Mouse (Mus musculus) spleen, adult 2 months (tissue): ENCODE results near the gene Zbp1. TPM values are rescaled to one million over a fixed set of nuclear protein-coding genes. Genes with fewer than 3 reads are reported as not detected.

Experiments
- DNase-seq, 2 experiments: peaks; one replicate each; pipeline versions ENCODE4 v3.0.0 to v3.0.0-alpha.2; 2012 to 2021; ENCODE audit warnings: low spot score in 2 of 2, low read depth in 1 of 2
- H3K27ac ChIP-seq: fragments of 200-500 bp; 2 replicates; pipeline ENCODE4 v1.5.1; 2012; ENCODE audit warnings: low read length, inconsistent platforms; ENCODE audit not compliant: insufficient read depth
- H3K27me3 ChIP-seq: fragments of 200-500 bp; 2 replicates; pipeline ENCODE4 v1.6.1; 2012; ENCODE audit warnings: mild to moderate bottlenecking, moderate library complexity, low read length, inconsistent platforms; ENCODE audit not compliant: control insufficient read depth, insufficient read depth
- H3K36me3 ChIP-seq: fragments of 200-500 bp; 2 replicates; pipeline ENCODE4 v1.6.1; 2012; ENCODE audit warnings: mild to moderate bottlenecking, low read length, inconsistent platforms; ENCODE audit not compliant: control insufficient read depth, insufficient read depth
- H3K4me1 ChIP-seq: fragments of 200-500 bp; 2 replicates; pipeline ENCODE4 v1.6.1; 2011; ENCODE audit warnings: inconsistent platforms; ENCODE audit not compliant: control insufficient read depth, insufficient read depth, insufficient read length
- H3K4me3 ChIP-seq: fragments of 200-500 bp; 2 replicates; pipeline ENCODE4 v1.5.1; 2011; ENCODE audit warnings: mild to moderate bottlenecking, inconsistent platforms; ENCODE audit not compliant: insufficient read depth, insufficient read length; ENCODE audit errors: extremely low read depth
- CTCF ChIP-seq: fragments of 200-500 bp; IDR thresholded peaks from 2 replicates; pipeline ENCODE4 v1.5.1; 2011; ENCODE audit warnings: mild to moderate bottlenecking, inconsistent platforms; ENCODE audit not compliant: insufficient read depth, insufficient read length, insufficient replicate concordance; ENCODE audit errors: extremely low read depth
- POLR2A ChIP-seq: fragments of 200-500 bp; IDR thresholded peaks from 2 replicates; pipeline ENCODE4 v1.6.1; 2011; ENCODE audit warnings: low read depth, low read length, inconsistent platforms
- WGBS: fragments of 180-500 bp; shearing (Covaris S2); methylation state at CpG from one replicate; pipeline ENCODE4 v1.1.7; 2018; 5-methylcytosine and 5-hydroxymethylcytosine counted together
- polyA plus RNA-seq: library from polyadenylated mRNA; depleted of rRNA; stranded (reverse); fragments of >200 nt; gene quantifications from 2 replicates; pipeline ENCODE4 v1.2.3, GENCODE M21; 2012

Zbp1 gene
- polyA plus RNA-seq, 1 experiment: 19.6 TPM

DNA sequence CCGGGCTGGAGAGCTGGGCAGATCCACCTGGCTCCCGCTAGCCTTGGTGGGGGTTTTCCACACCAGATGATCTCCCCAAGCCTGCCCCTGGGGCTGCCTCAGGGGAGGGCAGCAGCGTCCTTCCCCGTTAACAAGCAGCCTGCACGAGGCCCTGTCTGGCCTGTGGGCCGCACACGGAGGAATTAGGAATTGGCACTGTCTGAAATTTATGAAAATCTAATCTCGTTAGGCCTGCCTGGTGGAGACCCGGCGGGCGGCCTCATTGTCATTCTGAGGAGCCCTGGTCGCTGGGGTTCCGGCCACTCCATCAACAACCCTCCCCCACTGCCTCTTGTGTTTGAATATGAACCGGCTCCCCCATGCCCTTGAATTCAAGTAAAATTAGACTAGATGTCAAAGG, 19.8 kb upstream of the Zbp1 start:
- peaks cover 3% of the 10 kb centered on the region; the same call in 1 of the 2 replicates for H3K4me1 ChIP-seq
- TF ChIP-seq POLR2A (no peak), CTCF (no peak)
- WGBS: 82% methylated on average over 14 of the region's 14 CpGs
- H3K4me3 ChIP-seq: no peak overlapping the region
- no peak for DNase-seq
- H3K27ac ChIP-seq: no peak overlapping the region
- no peaks in the 10 kb centered on the region for H3K27me3 ChIP-seq
- H3K36me3 ChIP-seq: no peaks in the 10 kb centered on the region

GRCm38 (mm10) chr2:173235435-173236332, 17.0 kb upstream of the Zbp1 start:
- no peaks in the 10 kb centered on the region for H3K27me3 ChIP-seq
- H3K27ac ChIP-seq: no peak overlapping the region
- H3K4me3 ChIP-seq: no peak overlapping the region
- WGBS: 72% methylated on average over 8 of the region's 8 CpGs
- H3K36me3 ChIP-seq: no peaks in the 10 kb centered on the region
- no peak for DNase-seq
- TF ChIP-seq POLR2A: no peak
- no peak for TF ChIP-seq CTCF
- peaks cover 3% of the 10 kb centered on the region; the same call in 1 of the 2 replicates for H3K4me1 ChIP-seq

GRCm38 (mm10) chr2:173232766-173233099, 14.0 kb upstream of the Zbp1 start:
- TF ChIP-seq CTCF: no peak
- no peak for TF ChIP-seq POLR2A
- Histone ChIP-seq H3K4me1 (peaks cover 3% of the 10 kb centered on the region; the same call in 1 of the 2 replicates), H3K36me3 (no peaks in the 10 kb centered on the region), H3K27ac (no peak overlapping the region), H3K27me3 (no peaks in the 10 kb centered on the region), H3K4me3 (no peak overlapping the region)
- no peak for DNase-seq
- WGBS: 91% methylated on average over 8 of the region's 8 CpGs

- WGBS: 82% methylated on average over 22 of the region's 22 CpGs
- TF ChIP-seq CTCF (no peak), POLR2A (no peak)
- Histone ChIP-seq H3K36me3 (no peaks in the 10 kb centered on the region), H3K4me1 (peaks cover 3% of the 10 kb centered on the region; the same call in 1 of the 2 replicates), H3K27ac (no peak overlapping the region), H3K4me3 (no peak overlapping the region), H3K27me3 (no peaks in the 10 kb centered on the region)
- DNase-seq: no peak
Measured at GRCm38 (mm10) chr2:173232065-173232765, 13.5 kb upstream of the Zbp1 start.

DNA sequence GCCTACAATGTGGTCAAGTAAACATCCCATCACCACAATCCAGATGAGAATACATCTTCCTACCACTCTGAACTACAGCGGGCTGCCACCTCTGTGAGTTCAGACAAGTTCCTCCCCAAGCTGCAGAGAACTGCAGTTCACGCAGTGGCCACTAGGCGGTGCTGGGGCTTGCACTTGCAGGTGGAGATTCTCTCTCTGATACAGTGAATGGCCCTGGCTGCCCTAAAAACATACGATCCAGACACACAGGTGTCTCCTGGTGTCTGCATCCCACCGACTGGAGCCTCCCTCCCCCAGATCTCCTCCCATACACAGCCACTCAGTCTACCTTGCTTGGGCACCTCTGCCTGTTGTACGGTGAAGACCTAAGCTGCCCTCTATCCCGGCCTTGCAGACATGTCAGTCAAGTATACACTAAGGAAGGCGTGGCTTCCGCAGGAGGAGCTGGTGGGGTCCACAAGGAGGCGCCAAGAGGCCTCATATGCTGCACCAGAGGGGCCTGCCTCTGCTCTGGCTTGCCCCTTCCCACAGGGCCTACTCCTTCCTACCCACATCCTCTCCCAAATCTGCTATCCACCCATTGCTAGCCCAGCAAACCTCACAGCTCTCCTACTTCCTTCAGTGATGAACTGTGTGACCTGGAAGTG, 11.0 kb upstream of the Zbp1 start:
- 2% methylated on average over 10 of the region's 10 CpGs for WGBS
- DNase-seq: peak; percentile 78 to 91
- no peaks in the 10 kb centered on the region for H3K4me1 ChIP-seq
- TF ChIP-seq POLR2A (no peak), CTCF (peak; percentile 98)
- H3K4me3 ChIP-seq: peak overlapping the region; percentile 31; the same call in 1 of the 2 replicates
- no peaks in the 10 kb centered on the region for H3K36me3 ChIP-seq
- H3K27ac ChIP-seq: 0 out of 2 replicates have a peak overlapping the region, but pooled peaks have one; percentile 6
- no peaks in the 10 kb centered on the region for H3K27me3 ChIP-seq

- no peaks in the 10 kb centered on the region for H3K36me3 ChIP-seq
- no peak for DNase-seq
- H3K27ac ChIP-seq: no peak overlapping the region
- no peaks in the 10 kb centered on the region for H3K27me3 ChIP-seq
- H3K4me3 ChIP-seq: no peak overlapping the region
- TF ChIP-seq POLR2A: no peak
- TF ChIP-seq CTCF: no peak
- peaks cover 4% of the 10 kb centered on the region; the same call in 1 of the 2 replicates for H3K4me1 ChIP-seq
- 94% methylated on average over 8 of the region's 8 CpGs for WGBS
Measured at GRCm38 (mm10) chr2:173228567-173228966, 9.8 kb upstream of the Zbp1 start.
